Mouse (Mus musculus): ENCODE results near the gene Tmod1.

Gene Tmod1

DNA sequence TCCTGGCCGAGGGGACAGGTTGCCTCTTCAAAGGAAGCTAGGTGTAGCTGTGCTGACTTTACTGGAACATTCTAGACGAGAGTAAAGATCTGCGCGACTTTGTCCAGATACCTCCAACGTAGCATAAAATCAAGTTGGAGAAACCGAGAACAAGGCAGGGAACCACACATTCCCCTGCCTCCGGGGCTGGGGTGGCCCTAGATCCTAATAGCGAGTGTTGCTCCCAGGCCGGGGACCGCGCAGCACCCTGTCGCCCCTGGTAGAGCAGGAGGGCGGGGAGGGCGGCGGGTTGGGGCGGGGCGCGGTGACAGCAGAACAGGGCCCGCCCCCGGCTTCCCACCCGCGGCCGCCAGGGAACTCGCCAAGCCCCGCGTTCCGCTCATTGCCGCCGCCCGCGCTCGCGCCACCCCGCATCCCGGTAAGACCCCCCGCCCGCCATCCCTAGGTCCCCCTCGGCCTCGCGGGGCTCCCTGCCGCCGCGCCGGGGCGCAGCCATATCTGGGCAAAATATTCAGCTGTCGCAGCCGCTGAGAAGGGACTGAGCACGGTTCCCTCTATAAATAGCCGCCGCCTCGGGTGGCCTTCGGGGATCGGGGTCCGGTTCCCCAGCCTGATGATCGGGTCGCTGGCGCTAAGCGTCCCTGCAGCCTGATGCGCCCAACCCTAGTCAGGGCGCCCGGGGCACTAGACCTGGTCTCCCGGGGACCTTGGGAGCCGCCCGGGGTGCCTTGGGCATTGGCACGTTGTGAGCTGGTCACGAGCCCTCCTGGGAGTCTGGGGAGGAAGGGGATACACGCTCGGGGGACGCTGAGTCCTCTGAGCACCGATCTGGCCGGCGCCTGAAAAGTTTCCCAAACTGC lies at the start of gene Tmod1:
Tmod1 (plus strand) TSS at position 44 of the 860 bp plus-strand sequence.
- no peak for DNase-seq (ENCODE audit: low read depth, low spot score)

DNA sequence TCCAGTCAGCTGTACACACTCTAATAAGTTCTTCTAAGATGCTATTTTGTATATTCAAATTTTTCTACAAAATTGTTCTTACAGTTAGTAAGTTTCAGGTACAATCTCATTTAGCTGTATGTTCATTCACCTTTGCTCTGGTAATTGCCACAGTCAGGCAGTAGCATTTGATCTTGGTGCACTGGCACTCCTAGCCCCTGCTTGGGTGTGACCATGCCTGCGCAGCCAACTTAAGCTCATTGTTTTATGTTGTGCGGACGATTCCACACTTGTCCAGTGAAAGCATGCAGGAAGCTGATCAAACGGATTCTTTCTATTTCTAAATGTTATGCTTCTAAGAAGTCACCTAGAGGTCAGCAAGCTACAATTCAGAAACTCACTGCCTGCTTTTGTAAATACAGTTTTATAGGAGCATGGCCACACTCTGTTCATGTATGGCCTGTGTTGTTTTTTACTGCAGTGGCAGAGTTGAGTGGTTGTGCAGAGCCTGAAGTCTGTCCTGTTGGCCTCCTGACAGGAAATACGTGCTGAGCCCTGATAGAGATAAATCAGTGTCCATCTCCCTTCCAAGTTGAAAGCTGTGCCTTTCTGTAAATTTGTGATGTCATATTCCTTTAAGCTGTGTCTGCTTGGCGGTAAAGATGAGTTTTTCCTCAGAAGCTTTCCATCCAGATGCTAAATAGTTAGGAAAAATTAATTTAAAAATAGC lies 48.2 kb upstream of the Tmod1 start:
- no peak for DNase-seq (ENCODE audit: low read depth, low spot score)

DNA sequence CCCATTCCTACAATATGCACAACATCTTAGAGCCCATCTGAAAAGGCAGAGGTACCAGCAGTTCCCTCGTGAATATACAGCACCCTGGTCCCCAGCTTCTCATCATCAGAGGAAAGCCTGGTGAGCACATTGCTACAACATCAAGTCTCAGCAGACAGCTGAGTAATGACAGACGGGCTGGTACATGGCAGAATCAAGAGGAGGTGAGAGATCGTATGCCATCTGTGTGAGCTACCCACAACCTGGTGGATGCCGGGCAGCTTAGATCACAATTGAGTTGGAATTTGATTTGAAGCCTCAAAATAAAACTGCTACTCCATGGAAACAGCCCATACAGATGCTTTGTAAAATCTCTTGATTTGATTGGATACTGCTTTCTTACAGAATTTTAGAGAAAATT lies 40.2 kb upstream of the Tmod1 start:
- no peak for DNase-seq (ENCODE audit: low read depth, low spot score)

DNA sequence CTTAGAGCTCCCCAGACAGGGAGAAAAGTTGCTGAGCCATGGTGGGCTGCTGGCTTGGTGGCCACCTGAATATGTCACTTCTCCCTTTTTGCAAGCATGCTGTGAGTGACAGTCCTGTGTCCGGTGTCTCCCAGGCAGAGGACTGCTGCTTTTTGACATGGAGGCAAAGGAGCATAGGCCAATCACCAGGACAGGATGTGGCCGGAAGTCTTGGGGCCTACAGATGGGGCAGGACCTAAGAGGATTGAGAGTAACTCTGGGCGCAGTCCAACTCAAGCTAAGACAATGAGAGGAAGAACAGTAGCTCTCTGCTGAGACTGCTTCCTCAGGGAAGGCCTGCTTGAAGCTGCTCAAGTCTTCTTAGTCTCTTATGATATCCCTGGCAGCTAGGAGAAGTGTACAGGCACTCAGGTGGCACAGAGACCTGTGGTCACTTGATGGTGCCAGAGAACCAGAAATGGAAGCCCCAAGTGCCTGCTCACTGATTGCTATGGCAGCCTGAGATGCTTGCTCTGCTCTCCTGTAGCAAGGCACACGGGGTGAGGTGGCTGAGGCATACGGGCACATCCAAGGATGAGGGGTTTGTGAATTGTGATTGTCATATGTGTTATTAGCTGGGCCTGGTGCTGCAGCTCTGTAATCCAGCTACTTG lies 30.5 kb upstream of the Tmod1 start:
- DNase-seq (ENCODE audit: low read depth, low spot score) = no peak

DNA sequence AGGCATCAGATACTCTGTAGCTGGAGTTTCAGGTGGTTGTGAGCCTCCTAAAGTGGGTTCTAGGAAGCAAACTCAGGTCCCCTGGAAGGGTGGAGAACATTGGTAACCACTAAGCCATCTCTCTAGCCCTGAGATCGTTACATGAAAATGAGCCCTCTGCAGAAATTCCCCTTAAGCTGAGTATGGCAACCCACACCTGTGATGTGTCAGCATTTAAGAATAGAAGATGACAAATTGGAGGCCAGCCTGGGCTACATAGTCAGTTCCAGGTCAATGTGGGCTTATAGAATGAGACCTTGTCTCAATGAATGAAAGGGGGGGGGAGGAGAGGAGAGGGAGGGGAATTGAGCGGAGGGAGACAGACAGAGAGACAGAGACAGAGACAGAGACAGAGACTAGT lies 27.0 kb upstream of the Tmod1 start:
- DNase-seq (ENCODE audit: low read depth, low spot score) = no peak

DNA sequence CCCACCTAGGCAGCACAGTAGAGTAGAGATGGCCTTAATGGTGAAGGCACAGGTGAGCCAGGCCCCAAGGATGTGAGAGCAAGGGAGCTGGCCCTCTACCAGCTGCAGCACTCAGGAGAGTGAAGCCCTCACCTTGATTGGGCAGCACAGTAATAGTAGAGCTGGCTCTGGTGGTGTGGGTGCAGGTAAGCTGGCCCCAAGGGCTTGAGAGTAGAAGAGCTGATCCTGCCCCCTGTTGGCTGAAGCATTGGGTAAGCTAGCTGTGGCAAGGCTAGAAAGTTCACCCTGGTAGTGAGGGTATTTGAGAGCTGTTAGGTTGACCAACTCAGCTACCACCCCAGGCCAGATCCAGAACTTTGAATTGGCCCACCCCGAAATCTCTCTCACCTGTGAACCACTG lies 23.1 kb upstream of the Tmod1 start:
- DNase-seq (ENCODE audit: low read depth, low spot score) = no peak

DNA sequence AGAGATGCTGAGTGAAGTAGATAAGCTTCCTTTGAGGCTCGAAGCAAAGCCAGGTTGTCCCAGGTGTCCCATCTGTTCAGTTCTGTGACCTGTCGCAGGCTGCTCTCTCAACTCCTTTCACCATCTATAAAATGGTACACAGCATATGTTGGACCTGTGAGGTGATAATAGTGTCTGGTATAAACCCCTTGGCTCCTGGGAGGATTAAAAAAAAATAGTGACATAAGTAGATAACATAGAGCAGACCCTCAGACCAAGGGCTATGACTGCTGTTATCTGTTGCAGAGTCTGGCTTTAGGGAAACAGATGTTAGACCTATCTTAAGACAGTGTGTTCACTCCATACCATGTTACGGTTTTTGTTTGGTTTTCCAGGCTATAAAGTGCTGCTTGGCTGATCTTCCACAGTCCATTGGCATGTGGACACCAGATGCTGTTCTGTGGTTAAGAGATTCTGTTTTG lies 15.7 kb upstream of the Tmod1 start:
- peak; percentile 55 for DNase-seq (ENCODE audit: low read depth, low spot score)

DNA sequence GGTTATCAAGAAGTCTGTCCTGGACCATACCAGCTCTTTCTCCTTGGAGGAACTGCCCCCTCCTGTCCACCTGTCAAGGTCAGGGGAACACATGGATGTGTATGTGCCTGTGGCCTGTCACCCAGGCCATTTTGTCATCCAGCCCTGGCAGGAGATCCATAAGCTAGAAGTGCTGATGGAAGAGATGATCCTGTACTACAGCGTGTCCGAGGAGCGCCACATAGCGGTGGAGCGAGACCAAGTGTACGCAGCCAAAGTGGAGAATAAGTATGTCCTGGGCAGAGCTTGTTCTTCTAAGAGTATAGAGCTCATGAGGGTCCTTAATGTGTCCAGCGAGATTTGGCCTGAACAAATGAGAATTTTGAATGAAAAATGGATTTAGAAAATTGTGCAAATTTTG lies 12.8 kb upstream of the Tmod1 start:
- DNase-seq (ENCODE audit: low read depth, low spot score) = no peak

DNA sequence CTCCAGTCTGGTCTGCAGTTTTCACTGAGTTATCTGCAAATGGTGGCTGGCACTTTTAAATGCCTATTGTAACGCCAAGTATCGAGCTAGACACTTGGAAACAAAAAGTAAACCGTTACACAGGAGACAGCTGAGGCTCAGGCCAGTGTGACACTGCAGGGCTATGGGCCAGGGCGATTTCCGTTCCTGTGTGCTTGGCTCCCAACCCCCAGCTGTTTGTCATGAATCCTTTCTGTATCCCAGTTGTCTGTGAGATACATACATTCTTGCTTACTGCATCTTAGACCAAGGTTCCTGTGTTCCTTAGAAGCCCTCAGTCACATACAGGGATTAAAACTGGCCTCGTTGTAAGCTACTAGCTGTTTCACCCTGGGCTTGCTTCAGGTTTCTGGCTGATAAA lies 10.5 kb upstream of the Tmod1 start:
- DNase-seq (ENCODE audit: low read depth, low spot score) = no peak

DNA sequence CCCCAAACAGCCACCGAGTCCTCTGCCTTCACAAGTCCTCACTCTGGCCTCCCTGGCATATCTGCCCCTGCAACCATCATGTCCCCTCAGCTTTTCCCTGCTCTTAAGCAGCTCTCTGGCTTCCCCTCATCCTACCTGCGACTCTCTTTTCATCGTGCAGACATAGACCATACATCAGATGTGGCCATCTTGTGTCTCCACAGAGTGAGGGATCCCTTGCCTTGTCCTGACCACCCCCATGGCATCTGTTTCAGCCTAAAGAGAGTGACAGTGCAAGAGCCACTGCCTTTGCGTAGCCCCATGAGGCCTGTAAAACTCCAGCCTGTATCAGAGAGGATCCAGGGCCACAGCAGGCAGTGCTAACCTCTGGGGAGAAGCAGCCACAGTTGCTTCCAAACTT lies 10.0 kb upstream of the Tmod1 start:
- DNase-seq (ENCODE audit: low read depth, low spot score) = no peak

DNA sequence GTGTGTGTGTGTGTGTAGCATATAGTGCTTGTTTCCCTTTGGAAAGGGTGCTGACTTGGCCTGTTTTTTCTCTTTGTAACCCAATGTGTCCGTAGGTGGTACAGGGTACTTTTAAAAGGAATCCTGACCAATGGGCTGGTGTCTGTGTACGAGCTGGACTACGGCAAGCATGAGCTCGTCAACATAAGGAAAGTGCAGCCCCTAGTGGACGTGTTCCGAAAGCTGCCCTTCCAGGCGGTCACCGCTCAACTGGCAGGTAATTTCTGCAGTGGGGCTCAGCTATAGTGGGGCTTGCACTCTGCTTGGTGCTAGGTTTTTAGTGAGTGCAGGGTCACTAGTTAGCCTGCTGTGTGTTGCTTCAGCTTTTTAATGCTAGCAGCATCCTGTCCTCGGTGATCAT lies 9.2 kb upstream of the Tmod1 start:
- peak; percentile 48 for DNase-seq (ENCODE audit: low read depth, low spot score)

DNA sequence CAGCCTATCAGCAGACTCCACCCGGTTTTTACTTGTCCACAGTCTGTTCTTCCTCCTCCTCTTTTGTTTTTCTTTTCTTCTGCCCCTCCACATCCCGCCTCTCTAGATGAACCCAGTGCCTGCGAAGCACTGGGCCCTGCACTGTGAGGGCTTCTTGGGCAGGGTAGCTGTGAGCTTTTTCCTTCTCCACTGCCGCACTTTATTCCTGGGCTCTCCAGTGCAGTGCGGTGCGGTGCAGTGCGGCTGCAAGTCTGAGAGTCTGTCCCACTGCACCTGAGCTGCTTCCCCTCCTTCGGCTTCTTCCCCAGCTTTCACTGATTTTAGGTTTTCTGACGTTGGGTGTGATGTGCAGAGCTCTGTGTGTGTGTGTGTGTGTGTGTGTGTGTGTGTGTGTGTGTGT lies 6.3 kb upstream of the Tmod1 start:
- no peak for DNase-seq (ENCODE audit: low read depth, low spot score)

DNA sequence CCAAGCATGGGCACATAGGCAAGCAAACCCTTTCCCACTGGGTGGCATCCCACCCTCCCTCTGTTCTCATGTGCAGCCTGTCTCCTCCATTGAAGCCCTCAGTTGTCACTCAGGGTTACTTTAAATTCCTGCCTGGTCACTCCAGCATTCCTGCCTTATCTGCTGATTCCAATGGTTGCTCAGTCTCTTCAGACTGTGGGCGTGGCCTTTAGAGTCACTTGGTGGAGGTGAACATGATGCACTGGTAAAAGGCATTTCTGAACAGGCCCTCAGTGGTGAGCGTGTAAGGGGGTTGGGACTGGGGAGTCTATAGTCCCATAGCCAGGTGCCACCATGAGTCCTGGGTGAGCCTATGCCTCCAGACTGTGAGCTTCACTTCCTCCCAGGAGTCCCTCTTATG lies 5.5 kb upstream of the Tmod1 start:
- no peak for DNase-seq (ENCODE audit: low read depth, low spot score)

DNA sequence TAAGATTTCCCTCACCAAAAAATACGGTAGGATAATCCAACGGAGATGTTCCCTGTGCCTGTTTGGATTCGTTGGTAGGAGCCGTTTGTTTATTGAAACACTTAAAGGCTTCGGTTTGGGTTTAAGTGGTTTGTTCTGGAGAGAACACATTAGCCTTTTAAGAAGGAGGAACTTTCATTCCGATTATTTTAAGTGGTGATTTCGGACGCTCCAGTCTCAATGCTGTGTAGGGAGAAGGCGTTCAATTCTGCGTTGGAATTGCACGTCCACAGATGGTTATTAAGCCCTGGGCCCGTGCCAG lies 194 bp upstream of the Tmod1 start:
- DNase-seq (ENCODE audit: low read depth, low spot score) = no peak

DNA sequence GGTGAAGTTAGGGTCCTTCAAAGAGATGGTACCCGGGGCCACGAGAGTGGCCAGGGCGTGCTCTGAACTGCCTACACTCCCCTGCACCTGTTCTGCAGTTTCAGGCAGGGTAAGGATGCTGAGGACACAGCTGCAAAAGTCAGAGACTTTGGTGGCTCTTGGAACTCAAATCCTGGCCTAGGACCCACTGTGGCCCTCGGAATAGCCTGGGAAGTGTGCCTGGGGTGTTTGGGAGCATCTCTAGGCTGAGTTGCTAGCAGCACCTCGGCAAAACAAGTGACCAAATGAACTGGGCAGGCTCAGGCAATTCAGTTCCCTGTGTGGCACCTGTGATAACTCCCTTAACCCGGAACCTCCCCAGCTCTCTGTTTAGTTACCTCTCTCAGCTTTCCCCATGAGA lies 1.2 kb downstream of the Tmod1 start:
- no peak for DNase-seq (ENCODE audit: low read depth, low spot score)

DNA sequence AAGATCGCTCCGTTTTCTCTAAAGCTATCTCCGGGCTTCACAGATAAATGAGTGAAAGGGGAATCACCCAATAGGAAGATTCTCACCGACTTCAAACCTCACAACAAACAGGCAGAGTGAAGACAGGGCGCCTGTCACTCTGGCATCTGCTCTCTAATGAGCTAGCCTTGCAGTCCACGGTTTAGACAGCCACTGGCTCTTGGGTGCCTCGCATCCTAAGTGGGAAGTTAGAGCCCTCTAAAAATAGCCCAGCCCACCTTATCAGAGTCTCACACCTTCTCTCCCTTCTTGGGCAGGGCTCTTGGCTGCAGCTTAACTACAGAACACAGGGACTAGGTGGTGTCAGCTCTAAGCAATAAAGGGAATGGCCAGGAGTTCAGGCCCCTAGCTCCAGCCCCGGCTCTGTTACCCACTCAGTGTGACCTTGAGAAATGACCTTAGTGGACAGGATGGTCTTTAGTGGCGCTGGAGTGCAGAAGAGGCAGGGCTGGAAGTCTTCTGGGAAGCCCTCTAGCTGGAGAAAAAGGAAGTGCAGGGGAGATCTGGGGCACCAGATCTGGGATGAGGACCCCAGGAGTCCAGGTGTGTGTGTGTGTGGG lies 2.0 kb downstream of the Tmod1 start:
- DNase-seq (ENCODE audit: low read depth, low spot score) = no peak

DNA sequence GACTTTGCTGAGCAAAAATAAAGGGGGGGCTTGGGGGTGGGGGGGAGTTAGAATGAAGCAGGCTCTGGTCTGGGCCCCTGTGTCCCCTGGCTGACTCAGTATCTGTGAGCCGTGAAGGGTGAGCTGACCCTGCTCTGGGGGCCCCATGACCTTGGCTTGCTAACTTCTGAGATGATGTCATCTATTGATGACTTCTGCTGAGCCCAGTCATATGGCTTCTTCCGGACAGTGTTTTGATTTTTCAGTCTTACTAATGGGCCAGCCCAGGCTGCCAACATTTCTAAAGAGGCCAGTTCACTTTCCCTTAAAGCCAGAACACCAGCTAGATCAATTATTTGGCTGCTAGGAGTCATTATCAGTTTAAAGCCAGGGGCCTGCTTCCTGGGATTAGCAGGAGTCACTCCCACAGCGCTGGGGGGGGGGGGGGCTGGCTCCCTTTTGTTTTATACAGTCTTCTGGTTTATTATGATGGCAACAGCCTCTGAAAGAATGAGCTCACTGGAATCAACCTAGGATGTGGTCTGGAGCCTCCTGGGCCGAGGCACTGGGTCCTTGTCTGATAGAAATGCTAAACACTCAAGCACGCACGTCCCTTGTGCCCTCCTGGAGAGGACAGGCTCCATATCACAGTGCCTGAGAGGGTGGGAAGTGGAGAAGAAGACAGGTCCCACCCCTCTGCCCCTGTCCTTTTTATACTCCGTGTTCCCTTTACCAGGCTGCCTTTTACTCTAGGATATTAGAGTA lies 3.2 kb downstream of the Tmod1 start:
- no peak for DNase-seq (ENCODE audit: low read depth, low spot score)

DNA sequence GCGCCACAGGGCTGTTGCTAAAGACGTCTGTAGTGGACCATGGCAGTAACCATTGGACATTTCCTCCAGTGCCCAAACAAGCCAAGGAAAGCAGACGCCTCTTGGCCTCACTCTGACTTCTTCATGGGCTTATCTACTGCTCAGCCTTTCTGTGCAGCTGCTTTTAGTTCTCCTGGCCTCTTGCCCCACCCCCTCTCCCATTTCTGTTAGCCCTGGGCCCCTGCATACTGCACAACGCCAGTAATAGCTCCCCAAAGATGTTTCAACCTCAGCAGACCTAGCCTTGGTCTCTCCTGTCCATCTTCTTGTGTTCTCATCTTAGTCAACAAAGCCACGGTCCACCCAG lies 3.7 kb downstream of the Tmod1 start:
- DNase-seq (ENCODE audit: low read depth, low spot score) = no peak

DNA sequence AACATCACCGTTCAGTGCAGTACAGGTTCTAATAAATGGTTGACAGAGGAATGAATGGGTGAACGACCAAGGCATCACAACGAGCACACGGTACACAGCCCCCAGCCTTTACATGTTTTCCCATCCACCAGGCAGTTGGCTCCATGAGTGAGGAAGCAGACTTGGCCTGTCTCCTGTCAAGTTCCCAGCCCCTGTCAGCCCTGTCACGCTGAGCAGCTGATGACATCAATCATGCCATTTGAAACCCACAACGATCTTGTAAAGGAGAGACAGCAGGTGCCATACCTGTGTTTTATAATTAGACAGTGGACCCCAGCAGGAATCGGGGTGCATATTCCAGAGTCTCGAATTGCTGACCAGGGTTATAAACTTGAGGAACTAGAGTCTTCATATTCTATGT lies 4.6 kb downstream of the Tmod1 start:
- DNase-seq (ENCODE audit: low read depth, low spot score) = no peak

DNA sequence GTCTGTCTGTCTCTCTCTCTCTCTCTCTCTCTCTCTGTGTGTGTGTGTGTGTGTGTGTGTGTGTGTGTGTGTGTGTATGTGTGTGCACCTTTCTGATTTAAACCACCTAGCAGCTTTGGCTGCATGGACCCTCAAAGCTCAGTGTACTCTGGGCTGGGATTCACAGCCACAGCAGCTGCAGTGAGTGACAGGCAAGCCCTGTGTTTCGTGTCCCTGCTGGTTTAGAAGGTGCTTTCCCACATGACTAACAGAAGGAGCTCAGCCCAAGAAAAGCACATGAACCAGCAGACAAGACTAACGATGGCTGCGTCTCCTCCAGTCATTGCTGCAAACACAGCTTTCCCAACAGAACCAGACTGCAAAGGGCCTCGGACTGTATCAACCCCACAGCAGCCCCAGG lies 9.2 kb downstream of the Tmod1 start:
- no peak for DNase-seq (ENCODE audit: low read depth, low spot score)

DNA sequence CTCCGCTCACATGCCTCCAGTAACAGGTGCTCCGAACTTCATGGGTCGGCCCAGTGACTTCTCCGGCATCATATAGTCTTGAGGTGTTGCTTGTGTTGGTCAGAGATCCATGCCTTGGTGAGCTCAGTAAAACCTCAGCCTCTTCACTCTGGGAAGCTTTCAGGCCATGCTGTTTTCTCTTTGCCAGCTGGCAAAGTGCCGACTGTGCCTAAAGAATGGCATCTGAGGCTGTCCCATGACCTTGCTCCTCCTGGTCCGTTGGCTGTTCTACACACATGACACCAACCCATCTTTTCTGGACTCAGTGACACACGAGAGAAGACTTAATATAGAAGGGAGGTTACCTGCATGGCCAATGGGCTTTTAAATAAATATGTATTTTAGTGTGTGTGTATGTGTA lies 9.7 kb downstream of the Tmod1 start:
- DNase-seq (ENCODE audit: low read depth, low spot score) = no peak

Data from forelimb bud, embryonic 11.5 days (tissue).